Mouse (Mus musculus): ENCODE results near the gene Tulp1. TPM values are rescaled to one million over a fixed set of nuclear protein-coding genes. Genes with fewer than 3 reads are reported as not detected.
A peak's percentile ranks its signal among the peaks of the same experiment; 100 is the strongest.

Tulp1 gene
- polyA plus RNA-seq, 2 experiments = 5.0 to 6.4 TPM

DNA sequence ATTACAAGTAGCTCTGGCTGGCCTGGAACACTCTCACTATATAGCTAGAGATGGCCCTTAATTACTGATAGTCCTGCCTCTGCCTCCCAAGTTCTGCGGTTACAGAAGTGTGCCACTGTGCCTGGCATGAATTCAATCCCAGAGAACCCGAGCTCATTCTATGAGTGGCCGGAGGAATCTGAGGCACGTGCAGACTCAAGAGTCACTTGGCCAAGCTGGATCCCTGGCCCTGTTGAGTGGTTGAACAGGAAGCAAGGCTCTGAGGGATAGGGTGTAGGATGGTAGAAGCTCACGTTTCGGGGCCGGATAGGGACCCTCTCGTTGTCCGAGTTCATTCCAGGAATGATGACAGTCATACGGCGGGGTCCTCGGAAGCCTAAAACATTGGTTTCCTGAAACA lies 9.2 kb downstream of the Tulp1 start:
- WGBS = 83% methylated on average over 12 of the region's 12 CpGs
- H3K27me3 ChIP-seq (ENCODE audit: control insufficient read depth, insufficient read depth, low read length) = peaks cover 10% of the 10 kb centered on the region
- DNase-seq (ENCODE audit: low spot score) = no peak
- no peaks in the 10 kb centered on the region for H3K36me3 ChIP-seq (ENCODE audit: control insufficient read depth, insufficient read depth, low read length)
- H3K4me1 ChIP-seq (ENCODE audit: control insufficient read depth, insufficient read depth, low read length) = peaks cover 8% of the 10 kb centered on the region
- no peak overlapping the region for H3K27ac ChIP-seq (replicated peaks; ENCODE audit: low read depth, low read length)
- H3K4me3 ChIP-seq (replicated peaks; ENCODE audit: low read length) = no peak overlapping the region
- H3K4me2 ChIP-seq (replicated peaks; ENCODE audit: low read depth, low read length, severe bottlenecking) = no peak overlapping the region
- H3K9ac ChIP-seq (ENCODE audit: low read depth, low read length, severe bottlenecking) = no peak overlapping the region
- H3K9me3 ChIP-seq (ENCODE audit: control insufficient read depth, low read length) = no peaks in the 10 kb centered on the region
- no peak for TF ChIP-seq POLR2A (IDR thresholded peaks at IDR 0.05; ENCODE audit: borderline replicate concordance, extremely low read depth, insufficient read depth, insufficient read length)
- no peak for ATAC-seq (ENCODE audit: low FRiP score, low read depth)

GRCm38 (mm10) chr17:28352018-28352417 lies 13.0 kb downstream of the Tulp1 start:
- Histone ChIP-seq H3K4me2 (replicated peaks; ENCODE audit: low read depth, low read length, severe bottlenecking) (peak overlapping the region; percentile 93), H3K9me3 (ENCODE audit: control insufficient read depth, low read length) (no peaks in the 10 kb centered on the region), H3K9ac (ENCODE audit: low read depth, low read length, severe bottlenecking) (no peak overlapping the region), H3K27me3 (ENCODE audit: control insufficient read depth, insufficient read depth, low read length) (no peaks in the 10 kb centered on the region), H3K36me3 (ENCODE audit: control insufficient read depth, insufficient read depth, low read length) (no peaks in the 10 kb centered on the region), H3K27ac (replicated peaks; ENCODE audit: low read depth, low read length) (peak overlapping the region; percentile 99), H3K4me3 (replicated peaks; ENCODE audit: low read length) (peak overlapping the region; percentile 93), H3K4me1 (ENCODE audit: control insufficient read depth, insufficient read depth, low read length) (peaks cover 26% of the 10 kb centered on the region)
- DNase-seq (ENCODE audit: low spot score) = no peak
- ATAC-seq (ENCODE audit: low FRiP score, low read depth) = no peak
- no peak for TF ChIP-seq POLR2A (IDR thresholded peaks at IDR 0.05; ENCODE audit: borderline replicate concordance, extremely low read depth, insufficient read depth, insufficient read length)
- WGBS = 20% methylated on average over 11 of the region's 11 CpGs

GRCm38 (mm10) chr17:28351353-28351890 lies 13.6 kb downstream of the Tulp1 start:
- no peaks in the 10 kb centered on the region for H3K36me3 ChIP-seq (ENCODE audit: control insufficient read depth, insufficient read depth, low read length)
- no peak for TF ChIP-seq POLR2A (IDR thresholded peaks at IDR 0.05; ENCODE audit: borderline replicate concordance, extremely low read depth, insufficient read depth, insufficient read length)
- peak overlapping the region; percentile 99 for H3K27ac ChIP-seq (replicated peaks; ENCODE audit: low read depth, low read length)
- H3K4me1 ChIP-seq (ENCODE audit: control insufficient read depth, insufficient read depth, low read length) = peaks cover 31% of the 10 kb centered on the region
- peak overlapping the region; percentile 93 for H3K4me3 ChIP-seq (replicated peaks; ENCODE audit: low read length)
- H3K9me3 ChIP-seq (ENCODE audit: control insufficient read depth, low read length) = no peaks in the 10 kb centered on the region
- ATAC-seq (ENCODE audit: low FRiP score, low read depth) (0 out of 2 replicates have a peak, but pooled peaks have one; percentile 0), DNase-seq (ENCODE audit: low spot score) (no peak)
- peak overlapping the region; percentile 93 for H3K4me2 ChIP-seq (replicated peaks; ENCODE audit: low read depth, low read length, severe bottlenecking)
- WGBS = under 1% methylated on average over 19 of the region's 29 CpGs
- H3K9ac ChIP-seq (ENCODE audit: low read depth, low read length, severe bottlenecking) = peak overlapping the region; percentile 90
- H3K27me3 ChIP-seq (ENCODE audit: control insufficient read depth, insufficient read depth, low read length) = no peaks in the 10 kb centered on the region

GRCm38 (mm10) chr17:28350466-28351352 lies 14.3 kb downstream of the Tulp1 start, which contains the start of gene Tead3:
Tead3 (minus strand) TSS chr17:28350817.
- Histone ChIP-seq H3K4me3 (replicated peaks; ENCODE audit: low read length) (peak within 1 kb of the TSS; percentile 93), H3K4me2 (replicated peaks; ENCODE audit: low read depth, low read length, severe bottlenecking) (peak within 1 kb of the TSS; percentile 93), H3K36me3 (ENCODE audit: control insufficient read depth, insufficient read depth, low read length) (no peaks in the 10 kb centered on the region), H3K27me3 (ENCODE audit: control insufficient read depth, insufficient read depth, low read length) (no peaks in the 10 kb centered on the region), H3K27ac (replicated peaks; ENCODE audit: low read depth, low read length) (peak within 1 kb of the TSS; percentile 99), H3K9me3 (ENCODE audit: control insufficient read depth, low read length) (no peaks in the 10 kb centered on the region), H3K9ac (ENCODE audit: low read depth, low read length, severe bottlenecking) (peak within 1 kb of the TSS; percentile 90), H3K4me1 (ENCODE audit: control insufficient read depth, insufficient read depth, low read length) (peaks cover 38% of the 10 kb centered on the region)
- DNase-seq (ENCODE audit: low spot score) (peak; percentile 94), ATAC-seq (ENCODE audit: low FRiP score, low read depth) (peak; percentile 91)
- TF ChIP-seq POLR2A (IDR thresholded peaks at IDR 0.05; ENCODE audit: borderline replicate concordance, extremely low read depth, insufficient read depth, insufficient read length) = peak; percentile 77; the same call in 1 of the 2 replicates
- 1% methylated on average over 38 of the region's 73 CpGs for WGBS

DNA sequence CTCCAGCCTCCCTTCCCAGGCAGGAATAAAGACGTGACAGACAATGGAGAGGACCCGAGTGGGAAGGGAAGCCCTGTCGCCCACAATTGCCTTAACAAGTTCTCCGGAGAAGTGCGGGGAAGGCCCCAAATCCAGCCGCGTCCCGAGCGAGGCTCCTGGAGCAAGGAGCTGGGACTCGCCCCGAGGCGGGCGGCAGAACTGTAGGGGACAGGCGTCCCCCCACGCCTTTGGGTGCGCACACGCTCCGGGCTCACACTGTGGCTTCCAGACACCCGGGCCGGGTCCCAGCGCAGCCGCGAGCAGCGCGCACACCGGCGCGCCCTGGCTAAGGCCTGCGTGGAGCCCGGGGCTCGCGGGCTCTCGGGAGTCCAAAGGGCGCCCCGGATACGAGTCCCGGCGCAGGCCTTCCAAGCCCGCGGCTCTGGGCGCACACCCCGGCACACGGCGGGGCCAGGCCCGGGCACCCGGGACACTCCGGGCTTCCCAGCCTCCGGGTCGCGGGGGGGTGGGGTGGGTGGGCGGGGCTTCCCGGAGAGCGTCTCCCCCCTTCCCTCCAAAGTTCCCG lies 15.0 kb downstream of the Tulp1 start:
- Histone ChIP-seq H3K27ac (replicated peaks; ENCODE audit: low read depth, low read length) (peak overlapping the region; percentile 95), H3K9me3 (ENCODE audit: control insufficient read depth, low read length) (no peaks in the 10 kb centered on the region), H3K4me3 (replicated peaks; ENCODE audit: low read length) (peak overlapping the region; percentile 93), H3K36me3 (ENCODE audit: control insufficient read depth, insufficient read depth, low read length) (no peaks in the 10 kb centered on the region), H3K27me3 (ENCODE audit: control insufficient read depth, insufficient read depth, low read length) (no peaks in the 10 kb centered on the region), H3K9ac (ENCODE audit: low read depth, low read length, severe bottlenecking) (peak overlapping the region; percentile 90), H3K4me1 (ENCODE audit: control insufficient read depth, insufficient read depth, low read length) (peaks cover 45% of the 10 kb centered on the region), H3K4me2 (replicated peaks; ENCODE audit: low read depth, low read length, severe bottlenecking) (peak overlapping the region; percentile 93)
- no peak for DNase-seq (ENCODE audit: low spot score)
- peak; percentile 28 for ATAC-seq (ENCODE audit: low FRiP score, low read depth)
- no peak for TF ChIP-seq POLR2A (IDR thresholded peaks at IDR 0.05; ENCODE audit: borderline replicate concordance, extremely low read depth, insufficient read depth, insufficient read length)
- 0% methylated on average over 24 of the region's 54 CpGs for WGBS

All from limb, embryonic 14.5 days (tissue).